Mouse (Mus musculus) liver, embryonic 14.5 days (tissue): ENCODE data around the gene Serpina1e. TPM values are rescaled to one million over a fixed set of nuclear protein-coding genes. Genes with fewer than 3 reads are reported as not detected.
"Not testable (repeated sequence)": the region's sequence is repeated elsewhere in the genome, so short reads cannot be mapped to it uniquely, and the experiment has no call there.

Experiments
- ATAC-seq: fragments of 200-750 bp; cut with Nextera tagmentation; 2 replicates; pipeline ENCODE4 v1.8.0; 2017; ENCODE audit warnings: moderate number of reproducible peaks, mild to moderate bottlenecking, moderate library complexity; ENCODE audit not compliant: insufficient read depth
- DNase-seq, 3 experiments: peaks; one replicate each; pipeline ENCODE4 v3.0.0-alpha.2; 2012 to 2013; ENCODE audit warnings: low read depth in 3 of 3, low spot score in 3 of 3
- H3K27ac ChIP-seq: fragments of 300-500 bp; sonication (generic); 2 replicates; pipeline ENCODE4 v1.5.1; 2014; ENCODE audit warnings: moderate library complexity, mild to moderate bottlenecking, control low read depth, inconsistent platforms
- H3K27me3 ChIP-seq: fragments of 300-500 bp; sonication (generic); 2 replicates; pipeline ENCODE4 v1.6.1; 2014; ENCODE audit warnings: mild to moderate bottlenecking, low read length, moderate library complexity; ENCODE audit not compliant: control insufficient read depth, insufficient read depth
- H3K36me3 ChIP-seq: fragments of 300-500 bp; sonication (generic); replicated peaks from 2 replicates; pipeline ENCODE4 v1.6.1; 2014; ENCODE audit warnings: low read depth; ENCODE audit not compliant: control insufficient read depth, insufficient read depth
- H3K4me1 ChIP-seq, 2 experiments: fragments of 200-500 bp in 1 of 2; fragments of 300-500 bp in 1 of 2; sonication (generic) in 1 of 2; replicated peaks; 2 replicates each; pipeline ENCODE4 v1.6.1; 2012 to 2014; ENCODE audit warnings: antibody characterized with exemption in 1 of 2, inconsistent platforms in 1 of 2, low read length in 1 of 2; ENCODE audit not compliant: control insufficient read depth in 2 of 2, insufficient read depth in 2 of 2
- H3K4me2 ChIP-seq: fragments of 300-500 bp; sonication (generic); 2 replicates; pipeline ENCODE4 v1.6.1; 2014; ENCODE audit warnings: low read depth, mild to moderate bottlenecking, control low read depth, moderate library complexity
- H3K4me3 ChIP-seq, 2 experiments: fragments of 200-500 bp in 1 of 2; fragments of 300-500 bp in 1 of 2; sonication (generic) in 1 of 2; 2 replicates each; pipeline ENCODE4 v1.5.1; 2012 to 2014; ENCODE audit warnings: low read depth in 2 of 2, low read length in 2 of 2, mild to moderate bottlenecking in 2 of 2, control low read depth in 1 of 2, inconsistent platforms in 1 of 2, moderate library complexity in 1 of 2; ENCODE audit not compliant: insufficient read depth in 1 of 2
- H3K9ac ChIP-seq: fragments of 300-500 bp; sonication (generic); replicated peaks from 2 replicates; pipeline ENCODE4 v1.6.1; 2014; ENCODE audit warnings: mild to moderate bottlenecking, control low read depth, moderate library complexity
- H3K9me3 ChIP-seq: fragments of 300-500 bp; sonication (generic); 2 replicates; pipeline ENCODE4 v1.6.1; 2016; ENCODE audit warnings: low read length, mixed read lengths; ENCODE audit not compliant: control insufficient read depth
- CTCF ChIP-seq: IDR thresholded peaks from 2 replicates; pipeline ENCODE4 v1.5.1; 2016; ENCODE audit warnings: antibody characterized with exemption, low read depth, control low read depth
- EP300 ChIP-seq: IDR thresholded peaks from 2 replicates; pipeline ENCODE4 v1.6.1; 2016; ENCODE audit warnings: antibody characterized with exemption, low read depth
- WGBS: fragments of 180-500 bp; shearing (Covaris S2); extraction: QIAGEN DNeasy Blood & Tissue Kit; methylation state at CpG from one replicate; pipeline ENCODE4 v1.1.7; 2014; ENCODE audit not compliant: insufficient replicate concordance; 5-methylcytosine and 5-hydroxymethylcytosine counted together
- polyA plus RNA-seq, 2 experiments: library from polyadenylated mRNA; depleted of rRNA in 1 of 2; stranded (reverse) in 1 of 2; unstranded in 1 of 2; fragments of >200 nt; fragmentation: Nextera tagmentation in 1 of 2; extraction: Ambion mirVana in 1 of 2; gene quantifications; 2 replicates each; pipeline versions ENCODE4 v1.2.1 to v1.2.3; 2012 to 2014

The Serpina1e gene
- polyA plus RNA-seq, 2 experiments = 197 TPM

- Histone ChIP-seq H3K4me3 (no peak overlapping the region), H3K27me3 (no peaks in the 10 kb centered on the region), H3K36me3 (no peaks in the 10 kb centered on the region), H3K4me1 (no peaks in the 10 kb centered on the region), H3K27ac (no peak overlapping the region), H3K9ac (no peak overlapping the region), H3K9me3 (no peaks in the 10 kb centered on the region), H3K4me2 (no peak overlapping the region)
- no peak for DNase-seq
- no peak for ATAC-seq
- no peak for TF ChIP-seq EP300
- TF ChIP-seq CTCF = no peak
- WGBS = 58% methylated on average over 4 of the region's 4 CpGs
Measured at GRCm38 (mm10) chr12:103946243-103946642, 12.5 kb downstream of the Serpina1e start.

- H3K9ac ChIP-seq, H3K4me1 ChIP-seq, DNase-seq, H3K36me3 ChIP-seq, H3K9me3 ChIP-seq, H3K4me2 ChIP-seq, H3K27ac ChIP-seq, ATAC-seq, H3K4me3 ChIP-seq, H3K27me3 ChIP-seq: not testable (repeated sequence)
- WGBS = 78% methylated on average over 11 of the region's 16 CpGs
Measured at GRCm38 (mm10) chr12:103909181-103909580, 49.6 kb downstream of the Serpina1e start.

DNA sequence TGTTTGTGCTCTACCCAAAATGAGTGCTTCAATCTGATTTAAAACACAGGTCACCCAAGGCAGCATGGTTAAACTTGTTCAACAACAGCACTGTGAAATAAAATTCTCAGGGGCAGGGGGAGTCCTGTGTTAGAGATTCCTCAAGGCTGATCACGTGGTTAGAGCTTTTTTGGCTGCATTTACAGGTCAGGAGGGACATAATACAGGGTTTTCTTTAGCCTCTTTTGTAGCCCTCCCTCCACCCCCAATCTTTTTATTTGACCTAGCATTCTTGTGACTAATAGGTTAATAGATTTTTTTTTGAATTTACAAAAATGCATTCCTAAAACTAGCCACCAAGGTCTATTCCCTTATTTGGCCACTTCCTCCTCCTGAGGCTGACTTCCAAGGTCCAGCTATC is 51.0 kb downstream of the Serpina1e start:
- H3K4me2 ChIP-seq, ATAC-seq, H3K27ac ChIP-seq, H3K9me3 ChIP-seq, H3K27me3 ChIP-seq, H3K4me1 ChIP-seq, H3K9ac ChIP-seq, DNase-seq, H3K4me3 ChIP-seq, H3K36me3 ChIP-seq: not testable (repeated sequence)
- WGBS = 7% methylated on average over 1 of the region's 1 CpGs

DNA sequence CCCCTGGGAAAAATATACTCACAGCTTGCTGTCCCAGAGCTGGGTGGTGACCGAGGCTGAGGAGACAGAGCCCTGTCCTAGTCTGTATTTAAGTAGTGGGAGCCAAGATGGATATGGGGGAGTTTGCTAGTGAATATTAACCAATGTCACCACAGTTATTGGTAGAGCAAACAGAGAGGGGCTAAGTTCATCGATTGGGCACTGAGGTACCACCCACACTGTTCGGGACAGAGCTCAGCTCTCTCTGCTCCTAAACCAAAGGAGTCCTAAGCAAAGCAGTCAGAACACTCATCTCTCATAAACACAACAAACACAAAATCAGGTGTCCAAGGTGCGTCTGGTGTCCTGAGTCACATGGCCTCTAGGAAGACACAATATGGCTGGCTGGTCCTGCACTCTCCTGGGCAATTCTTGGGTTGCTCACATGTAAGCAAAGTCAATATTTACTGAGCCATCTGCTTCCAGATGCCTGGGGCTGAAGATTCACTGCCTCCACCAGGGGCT is 53.9 kb downstream of the Serpina1e start, which contains the start of gene Serpina1c:
Gene Serpina1c (minus strand): TSS at position 51 of the 504 bp plus-strand sequence.
- H3K27me3 ChIP-seq, H3K9me3 ChIP-seq, ATAC-seq, H3K27ac ChIP-seq, H3K9ac ChIP-seq, H3K4me1 ChIP-seq, H3K36me3 ChIP-seq, DNase-seq: not testable (repeated sequence)
- 45% methylated on average over 4 of the region's 4 CpGs for WGBS
- H3K4me3 ChIP-seq = peak within 1 kb of the TSS; percentile 3 to 28; a peak in 3 of 4 replicates
- peak within 1 kb of the TSS; percentile 24; the same call in 1 of the 2 replicates for H3K4me2 ChIP-seq

GRCm38 (mm10) chr12:103901929-103902328 is 56.8 kb downstream of the Serpina1e start:
- H3K9me3 ChIP-seq, H3K4me1 ChIP-seq, H3K27ac ChIP-seq, H3K4me3 ChIP-seq, H3K9ac ChIP-seq, ATAC-seq, H3K4me2 ChIP-seq, H3K36me3 ChIP-seq, H3K27me3 ChIP-seq, DNase-seq: not testable (repeated sequence)
- WGBS = 64% methylated on average over 3 of the region's 3 CpGs

Other genes with a start within 250 kb of the Serpina1e start
- gene Serpina1d, start 185.4 kb downstream of the Serpina1e start, polyA plus RNA-seq (2012; rRNA removed) = 173 and 195 TPM in 2 replicates
- 217 and 229 TPM in 2 replicates for gene Serpina1d, start 185.4 kb downstream of the Serpina1e start, polyA plus RNA-seq (2014; fragmentation: Nextera tagmentation; extraction: Ambion mirVana)
- gene Serpina1b, start 128.6 kb downstream of the Serpina1e start, polyA plus RNA-seq (2012; rRNA removed) = 741 and 971 TPM in 2 replicates
- gene Serpina1b, start 128.6 kb downstream of the Serpina1e start, polyA plus RNA-seq (2014; fragmentation: Nextera tagmentation; extraction: Ambion mirVana) = 823 and 862 TPM in 2 replicates
- 500 and 557 TPM in 2 replicates for gene Serpina1a, start 95.4 kb downstream of the Serpina1e start, polyA plus RNA-seq (2012; rRNA removed)
- 503 and 519 TPM in 2 replicates for gene Serpina1a, start 95.4 kb downstream of the Serpina1e start, polyA plus RNA-seq (2014; fragmentation: Nextera tagmentation; extraction: Ambion mirVana)
- gene Serpina1c, start 54.1 kb downstream of the Serpina1e start, polyA plus RNA-seq (2012; rRNA removed) = 186 and 209 TPM in 2 replicates
- 205 and 208 TPM in 2 replicates for gene Serpina1c, start 54.1 kb downstream of the Serpina1e start, polyA plus RNA-seq (2014; fragmentation: Nextera tagmentation; extraction: Ambion mirVana)
- gene Serpina11, start 31.0 kb upstream of the Serpina1e start, polyA plus RNA-seq (2012; rRNA removed) = 7.0 and 7.7 TPM in 2 replicates
- gene Serpina11, start 31.0 kb upstream of the Serpina1e start, polyA plus RNA-seq (2014; fragmentation: Nextera tagmentation; extraction: Ambion mirVana) = 7.2 and 11.4 TPM in 2 replicates
- not detected in 2 replicates for gene Serpina9, start 54.8 kb upstream of the Serpina1e start, polyA plus RNA-seq (2012; rRNA removed)
- not detected in 2 replicates for gene Serpina9, start 54.8 kb upstream of the Serpina1e start, polyA plus RNA-seq (2014; fragmentation: Nextera tagmentation; extraction: Ambion mirVana)
- 0.01 and 0.02 TPM in 2 replicates for gene Serpina12, start 85.5 kb upstream of the Serpina1e start, polyA plus RNA-seq (2012; rRNA removed)
- not detected in 2 replicates for gene Serpina12, start 85.5 kb upstream of the Serpina1e start, polyA plus RNA-seq (2014; fragmentation: Nextera tagmentation; extraction: Ambion mirVana)
- 0.08 and 0.11 TPM in 2 replicates for gene Serpina5, start 142.1 kb upstream of the Serpina1e start, polyA plus RNA-seq (2012; rRNA removed)
- 0.14 and 0.22 TPM in 2 replicates for gene Serpina5, start 142.1 kb upstream of the Serpina1e start, polyA plus RNA-seq (2014; fragmentation: Nextera tagmentation; extraction: Ambion mirVana)
- not detected in 2 replicates for gene Serpina3a, start 153.7 kb upstream of the Serpina1e start, polyA plus RNA-seq (2012; rRNA removed)
- not detected in 2 replicates for gene Serpina3a, start 153.7 kb upstream of the Serpina1e start, polyA plus RNA-seq (2014; fragmentation: Nextera tagmentation; extraction: Ambion mirVana)
- gene Serpina3b, start 169.0 kb upstream of the Serpina1e start, polyA plus RNA-seq (2012; rRNA removed) = 0.04 and 0.11 TPM in 2 replicates
- 0.10 and 0.34 TPM in 2 replicates for gene Serpina3b, start 169.0 kb upstream of the Serpina1e start, polyA plus RNA-seq (2014; fragmentation: Nextera tagmentation; extraction: Ambion mirVana)
- not detected in 2 replicates for gene Serpina3c, start 194.9 kb upstream of the Serpina1e start, polyA plus RNA-seq (2012; rRNA removed)
- gene Serpina3c, start 194.9 kb upstream of the Serpina1e start, polyA plus RNA-seq (2014; fragmentation: Nextera tagmentation; extraction: Ambion mirVana) = not detected in 2 replicates